Mouse (Mus musculus) testis, adult 2 months (tissue): Measurements from ENCODE around the gene Dedd2. TPM values are rescaled to one million over a fixed set of nuclear protein-coding genes. Genes with fewer than 3 reads are reported as not detected.

Experiments
- H3K27ac ChIP-seq: fragments of 200-500 bp; 2 replicates; pipeline ENCODE4 v1.5.1; 2012; ENCODE audit warnings: low read depth, low read length; ENCODE audit not compliant: control insufficient read depth, insufficient read depth
- H3K27me3 ChIP-seq: fragments of 200-500 bp; 2 replicates; pipeline ENCODE4 v1.6.1; 2012; ENCODE audit warnings: mild to moderate bottlenecking, low read length, moderate library complexity; ENCODE audit not compliant: control insufficient read depth, insufficient read depth
- H3K36me3 ChIP-seq: fragments of 200-500 bp; 2 replicates; pipeline ENCODE4 v1.6.1; 2012; ENCODE audit warnings: mild to moderate bottlenecking, low read length; ENCODE audit not compliant: control insufficient read depth, insufficient read depth
- H3K4me1 ChIP-seq: fragments of 200-500 bp; 2 replicates; pipeline ENCODE4 v1.6.1; 2012; ENCODE audit warnings: low read length; ENCODE audit not compliant: control insufficient read depth, insufficient read depth
- H3K4me3 ChIP-seq: fragments of 200-500 bp; 2 replicates; pipeline ENCODE4 v1.5.1; 2012; ENCODE audit warnings: low read depth, mild to moderate bottlenecking, low read length, moderate library complexity, mixed read lengths; ENCODE audit not compliant: control insufficient read depth
- CTCF ChIP-seq: fragments of 200-500 bp; IDR thresholded peaks from 2 replicates; pipeline ENCODE4 v1.5.1; 2012; ENCODE audit warnings: low read depth, mild to moderate bottlenecking, inconsistent platforms, low read length, moderate library complexity; ENCODE audit not compliant: control insufficient read depth, insufficient read depth, insufficient replicate concordance
- POLR2A ChIP-seq: fragments of 200-500 bp; IDR thresholded peaks from 2 replicates; pipeline ENCODE4 v1.6.1; 2012; ENCODE audit warnings: low read depth, mild to moderate bottlenecking, inconsistent platforms, low read length, moderate library complexity; ENCODE audit not compliant: control insufficient read depth
- polyA plus RNA-seq: library from polyadenylated mRNA; depleted of rRNA; stranded (reverse); fragments of >200 nt; gene quantifications from 2 replicates; pipeline ENCODE4 v1.2.3, GENCODE M21; 2012

The Dedd2 gene
- polyA plus RNA-seq, 1 experiment = 26.0 TPM

DNA sequence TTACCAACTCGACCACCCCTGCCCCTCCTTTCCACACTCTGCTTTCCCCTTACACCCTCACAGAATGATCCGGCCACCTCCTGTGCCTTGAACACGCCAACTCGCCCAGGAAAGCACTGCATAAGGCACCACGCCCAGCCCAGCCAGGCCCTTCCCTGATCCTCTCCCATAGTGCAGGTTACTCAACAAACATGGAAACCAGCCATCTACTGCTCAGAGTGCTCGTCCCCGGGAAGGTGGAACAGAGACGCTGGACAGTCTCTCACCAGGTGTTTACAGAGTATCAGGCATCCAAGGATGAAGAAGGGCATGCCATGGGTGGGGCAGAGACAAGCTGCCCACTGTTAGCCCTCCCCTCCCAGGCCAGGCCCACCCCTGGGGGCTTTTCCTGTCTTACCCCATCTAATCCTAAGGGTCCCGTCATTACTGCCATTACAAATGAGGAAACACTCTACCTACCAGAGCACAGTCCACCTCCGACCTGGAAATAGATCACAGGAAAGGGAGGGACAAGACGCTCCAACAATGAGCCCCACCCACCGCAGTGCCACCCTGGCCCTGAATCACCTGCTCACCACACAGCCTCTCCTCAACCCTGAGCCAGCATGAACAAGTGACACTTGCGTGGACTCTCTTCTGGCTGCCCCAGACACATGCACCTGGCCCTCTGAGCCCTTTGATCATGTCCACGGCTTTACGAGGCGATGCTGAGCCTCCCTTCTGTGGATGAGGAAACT lies 14.2 kb downstream of the Dedd2 start:
- Histone ChIP-seq H3K36me3 (peaks cover under 1% of the 10 kb centered on the region; the same call in 1 of the 2 replicates), H3K27ac (no peak overlapping the region), H3K4me1 (no peaks in the 10 kb centered on the region), H3K4me3 (no peak overlapping the region), H3K27me3 (no peaks in the 10 kb centered on the region)
- TF ChIP-seq POLR2A (no peak), CTCF (no peak)

DNA sequence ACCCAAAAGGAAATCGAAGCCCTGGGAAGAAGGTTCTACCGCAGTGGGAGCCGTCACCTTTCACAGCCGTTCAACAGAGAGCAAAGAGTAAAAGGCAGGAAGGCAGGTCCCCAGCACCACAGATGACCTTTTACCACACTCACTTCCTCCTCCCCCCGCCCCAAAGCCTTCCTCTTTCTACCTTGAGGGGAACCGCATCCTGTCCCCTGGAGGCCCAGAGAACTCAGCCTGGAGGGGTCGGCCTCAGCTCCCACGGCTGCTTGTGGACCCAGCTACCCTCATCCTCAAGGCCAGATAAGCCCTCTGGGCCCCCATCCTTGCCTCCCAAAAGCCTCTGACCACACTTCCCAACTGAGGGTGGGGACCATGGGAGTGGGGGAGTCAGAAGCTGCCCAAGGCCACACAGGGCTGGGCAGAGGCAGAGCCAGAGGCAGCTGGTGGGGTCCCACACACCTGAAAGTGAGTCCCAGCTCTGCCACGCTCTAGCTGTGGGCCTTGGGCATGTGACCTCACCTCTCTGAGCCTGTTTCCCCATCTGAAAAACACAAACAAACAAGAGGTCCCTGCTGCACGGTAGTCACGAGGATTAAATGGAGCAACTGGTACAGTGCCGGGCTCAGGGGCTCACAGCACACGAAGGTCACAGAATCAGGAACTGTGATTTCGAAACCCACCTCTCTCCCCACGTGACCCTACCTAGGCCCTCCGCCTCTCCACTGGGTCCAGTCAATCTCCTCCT lies 14.9 kb downstream of the Dedd2 start:
- Histone ChIP-seq H3K4me3 (no peak overlapping the region), H3K36me3 (no peaks in the 10 kb centered on the region; the same call in 1 of the 2 replicates), H3K27ac (no peak overlapping the region), H3K27me3 (no peaks in the 10 kb centered on the region), H3K4me1 (no peaks in the 10 kb centered on the region)
- TF ChIP-seq POLR2A (no peak), CTCF (no peak)

GRCm38 (mm10) chr7:25203624-25204023 lies 16.8 kb downstream of the Dedd2 start:
- no peak overlapping the region for H3K4me3 ChIP-seq
- H3K27ac ChIP-seq = no peak overlapping the region
- TF ChIP-seq POLR2A = no peak
- no peak for TF ChIP-seq CTCF
- H3K36me3 ChIP-seq = no peaks in the 10 kb centered on the region; the same call in 1 of the 2 replicates
- H3K27me3 ChIP-seq = no peaks in the 10 kb centered on the region
- no peaks in the 10 kb centered on the region for H3K4me1 ChIP-seq

GRCm38 (mm10) chr7:25197384-25198018 lies 22.9 kb downstream of the Dedd2 start:
- no peak for TF ChIP-seq CTCF
- no peak for TF ChIP-seq POLR2A
- no peak overlapping the region for H3K4me3 ChIP-seq
- H3K27me3 ChIP-seq = no peaks in the 10 kb centered on the region
- H3K36me3 ChIP-seq = no peaks in the 10 kb centered on the region
- no peak overlapping the region for H3K27ac ChIP-seq
- H3K4me1 ChIP-seq = no peaks in the 10 kb centered on the region

DNA sequence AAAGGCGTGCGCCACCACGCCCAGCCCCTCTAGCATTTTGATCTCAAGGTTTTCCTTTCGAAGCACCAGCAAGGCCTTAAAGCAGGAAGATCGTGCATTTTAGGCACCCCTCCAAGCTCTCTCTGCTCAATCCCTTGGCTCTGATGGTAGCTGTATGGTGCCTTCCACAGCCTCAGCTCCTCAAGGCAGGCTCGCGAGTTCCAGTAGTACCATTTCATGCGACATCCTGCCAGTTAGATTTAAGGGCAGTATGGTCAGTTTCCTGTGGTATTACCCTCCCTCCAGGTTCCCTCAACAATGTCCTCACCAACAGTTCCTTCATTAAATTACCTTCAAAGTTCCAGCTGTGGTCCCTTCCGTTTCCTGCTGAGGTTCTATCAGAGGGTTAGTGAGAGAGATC lies 24.3 kb downstream of the Dedd2 start:
- Histone ChIP-seq H3K27ac (no peak overlapping the region), H3K27me3 (no peaks in the 10 kb centered on the region), H3K4me1 (no peaks in the 10 kb centered on the region), H3K36me3 (no peaks in the 10 kb centered on the region), H3K4me3 (no peak overlapping the region)
- TF ChIP-seq POLR2A (no peak), CTCF (no peak)

DNA sequence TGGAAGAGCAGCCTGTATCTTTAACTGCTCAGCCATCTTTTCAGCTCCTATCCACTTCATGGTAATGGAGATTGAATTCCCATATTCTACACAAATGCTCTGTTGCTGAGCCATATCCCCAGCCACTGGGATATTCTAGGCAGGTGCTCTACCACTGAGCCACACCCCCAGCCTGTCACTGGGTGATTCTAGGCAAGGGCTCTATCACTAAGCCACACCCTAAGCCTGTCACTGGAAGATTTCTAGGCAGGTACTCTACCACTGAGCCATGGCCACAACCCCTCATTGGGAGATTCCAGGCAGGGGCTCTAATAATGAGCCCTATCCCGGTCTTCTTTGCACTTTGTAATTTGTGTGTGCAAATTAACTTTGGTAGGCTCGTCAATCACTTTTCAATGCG lies 25.3 kb downstream of the Dedd2 start:
- no peak for TF ChIP-seq CTCF
- no peak for TF ChIP-seq POLR2A
- no peak overlapping the region for H3K4me3 ChIP-seq
- H3K27me3 ChIP-seq = no peaks in the 10 kb centered on the region
- H3K4me1 ChIP-seq = no peaks in the 10 kb centered on the region
- no peaks in the 10 kb centered on the region for H3K36me3 ChIP-seq
- no peak overlapping the region for H3K27ac ChIP-seq

- H3K27me3 ChIP-seq = no peaks in the 10 kb centered on the region
- no peak overlapping the region for H3K4me3 ChIP-seq
- H3K36me3 ChIP-seq = no peaks in the 10 kb centered on the region
- no peak overlapping the region for H3K27ac ChIP-seq
- TF ChIP-seq CTCF = no peak
- no peak for TF ChIP-seq POLR2A
- peaks cover 3% of the 10 kb centered on the region for H3K4me1 ChIP-seq
Measured at GRCm38 (mm10) chr7:25192110-25192509, 28.3 kb downstream of the Dedd2 start.
